In genomic region chr9:57708720-57709274, GRCm38 (mm10) we compare ENCODE assay signal across 8 mouse cellular contexts. TPM values are rescaled to one million over a fixed set of nuclear protein-coding genes. Genes with fewer than 3 reads are reported as not detected.
DNase-seq lines count a peak whose midpoint lies in the region; ATAC-seq lines count a peak whose summit lies in the region.

No protein-coding gene starts in this region.

- WGBS in liver, embryonic 13.5 days (ENCODE audit: insufficient replicate concordance), result under 1% methylated on average over 39 of the region's 39 CpGs

- H3K4me1 ChIP-seq in liver, embryonic 13.5 days (replicated peaks), result peaks cover 22% of the 10 kb centered on the region

- no peaks in the 10 kb centered on the region for H3K27me3 ChIP-seq in liver, embryonic 13.5 days

- peak overlapping the region; percentile 89 for H3K9ac ChIP-seq in liver, embryonic 13.5 days

- H3K4me3 ChIP-seq in liver, embryonic 13.5 days (replicated peaks), result peak overlapping the region; percentile 93

- H3K9me3 ChIP-seq in liver, embryonic 13.5 days (replicated peaks), result no peaks in the 10 kb centered on the region; the same call in 1 of the 2 replicates

- peak overlapping the region; percentile 87 for H3K27ac ChIP-seq in liver, embryonic 13.5 days

- DNase-seq in urinary bladder, postnatal 25 days (ENCODE audit: low spot score), result peak; percentile 37
- no peak for DNase-seq in urinary bladder, postnatal 10 days (ENCODE audit: low spot score)
- DNase-seq in cerebellum, postnatal 14 days, result peak; percentile 65 to 75
- DNase-seq in frontal cortex, postnatal 14 days (ENCODE audit: low spot score in 2 of 2), result peak; percentile 36 to 41
- DNase-seq in kidney, postnatal 10 days, result peak; percentile 63
- peak; percentile 34 for DNase-seq in liver, embryonic 13.5 days
- peak; percentile 59 for DNase-seq in naive thymus-derived CD4-positive, alpha-beta T cell, adult 2 months (ENCODE audit: low read depth)
- no peak for DNase-seq in B cell, adult 2 months

- peak overlapping the region; percentile 86 for H3K4me2 ChIP-seq in liver, embryonic 13.5 days

- peak; percentile 82 for ATAC-seq in liver, embryonic 13.5 days (ENCODE audit: low read depth)

- H3K36me3 ChIP-seq in liver, embryonic 13.5 days, result peaks cover 16% of the 10 kb centered on the region

RNA-seq across cellular contexts. Expression of gene Edc3, which starts 0.5 kb away (rescaled TPM):
- polyA plus RNA-seq in liver, embryonic 13.5 days (2015; fragmentation: Nextera tagmentation; extraction: Ambion mirVana), result 16.7 and 18.4 TPM in 2 replicates

RNA-seq across cellular contexts. Expression of gene Cyp1a1, which starts 21.1 kb away (rescaled TPM):
- polyA plus RNA-seq in liver, embryonic 13.5 days (2015; fragmentation: Nextera tagmentation; extraction: Ambion mirVana), result 0.17 and 0.22 TPM in 2 replicates

RNA-seq across cellular contexts. Expression of gene Cyp1a2, which starts 25.3 kb away (rescaled TPM):
- polyA plus RNA-seq in liver, embryonic 13.5 days (2015; fragmentation: Nextera tagmentation; extraction: Ambion mirVana), result 0.10 TPM in 1 of 2 replicates, not detected in the other

RNA-seq across cellular contexts. Expression of gene Csk, which starts 55.4 kb away (rescaled TPM):
- polyA plus RNA-seq in liver, embryonic 13.5 days (2015; fragmentation: Nextera tagmentation; extraction: Ambion mirVana), result 20.7 and 21.7 TPM in 2 replicates

RNA-seq across cellular contexts. Expression of gene Clk3, which starts 56.9 kb away (rescaled TPM):
- 86.2 and 97.4 TPM in 2 replicates for polyA plus RNA-seq in liver, embryonic 13.5 days (2015; fragmentation: Nextera tagmentation; extraction: Ambion mirVana)

Comparison
In these comparisons a context has a peak if more than half of its experiments do, and no peak if none do; other contexts are left out.
1. DNase-seq: peak in urinary bladder, postnatal 25 days (single experiment), cerebellum, postnatal 14 days (2 of 2), frontal cortex, postnatal 14 days (2 of 2), kidney, postnatal 10 days (single experiment), liver, embryonic 13.5 days (single experiment) and naive thymus-derived CD4-positive, alpha-beta T cell, adult 2 months (single experiment); none in urinary bladder, postnatal 10 days (single experiment) and B cell, adult 2 months (0 of 2).